Mouse (Mus musculus) cerebellum, postnatal 4 days (tissue): ENCODE data around the gene Snx30.

Experiments
- DNase-seq, 2 experiments: peaks; one replicate each; pipeline ENCODE4 v3.0.0; 2022; ENCODE audit warnings: low spot score in 2 of 2, mixed read lengths in 1 of 2

Gene Snx30

GRCm38 (mm10) chr4:59823470-59823869 lies 17.8 kb downstream of the Snx30 start:
- peak in 1 of 2 experiments; percentile 43 for DNase-seq

DNA sequence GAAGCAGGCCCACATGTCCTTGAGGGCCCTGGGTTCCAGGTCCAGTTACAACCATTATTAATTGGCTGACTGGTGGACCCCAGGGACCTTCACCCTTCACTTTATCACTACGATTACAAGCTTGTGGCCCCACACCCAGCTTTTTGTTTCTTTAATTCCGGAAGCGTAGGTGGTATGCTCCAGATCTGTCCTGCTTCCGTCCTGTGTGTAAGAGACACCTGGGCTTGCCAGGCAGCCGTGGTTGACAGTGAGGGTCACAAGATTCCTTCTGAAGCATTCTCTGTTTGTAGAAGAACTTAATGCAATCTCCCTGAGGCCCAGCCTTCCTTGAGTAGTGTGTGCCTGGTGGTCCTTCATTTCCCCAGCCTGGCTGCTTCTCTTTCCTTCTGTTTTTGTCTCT lies 19.2 kb downstream of the Snx30 start:
- DNase-seq: no peak

GRCm38 (mm10) chr4:59825634-59826033 lies 20.0 kb downstream of the Snx30 start:
- peak in 1 of 2 experiments; percentile 58 for DNase-seq

DNA sequence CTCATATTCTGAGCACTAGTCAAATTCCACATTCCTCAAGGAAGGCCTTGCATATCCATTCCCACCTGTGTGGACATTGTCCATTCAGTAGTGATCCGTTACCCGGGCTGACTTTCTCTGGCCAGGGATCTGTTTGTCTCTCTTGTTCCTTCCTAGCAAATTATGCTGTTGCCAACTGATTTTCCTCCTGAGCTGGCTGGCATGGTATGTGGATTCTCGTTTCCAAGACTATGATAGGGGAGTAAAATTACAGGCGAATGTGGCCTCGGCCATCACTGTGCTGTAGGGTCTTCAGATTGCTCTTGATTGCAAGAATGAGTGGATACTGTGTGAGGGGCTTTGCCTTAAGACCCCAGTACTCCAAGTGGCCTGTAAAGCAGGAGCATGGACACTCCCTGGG lies 20.7 kb downstream of the Snx30 start:
- peak in 1 of 2 experiments; percentile 48 for DNase-seq

- no peak for DNase-seq
These were observed 23.4 kb downstream of the Snx30 start for GRCm38 (mm10) chr4:59829072-59829471.

- DNase-seq: no peak
These were observed 25.4 kb downstream of the Snx30 start for GRCm38 (mm10) chr4:59831038-59831437.

DNA sequence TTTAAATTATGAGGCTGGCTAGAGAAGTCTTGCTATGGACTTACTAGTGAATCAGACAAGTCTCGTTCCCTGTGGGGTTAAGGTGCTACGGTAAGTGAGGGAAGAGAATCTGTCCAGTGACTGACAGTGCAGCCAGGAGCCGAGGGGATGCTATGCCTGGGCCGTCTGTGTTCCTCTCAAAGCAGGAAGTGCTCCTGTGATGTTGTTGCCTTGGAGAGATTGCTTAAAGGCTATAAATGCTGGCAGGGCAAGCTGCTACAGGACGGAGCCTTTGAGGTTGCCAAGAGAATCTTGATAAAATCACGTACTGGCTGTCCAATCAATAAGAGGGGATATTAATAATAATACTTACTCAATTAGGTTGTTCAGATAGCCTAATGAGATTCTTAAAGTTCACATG lies 27.2 kb downstream of the Snx30 start:
- no peak for DNase-seq

DNA sequence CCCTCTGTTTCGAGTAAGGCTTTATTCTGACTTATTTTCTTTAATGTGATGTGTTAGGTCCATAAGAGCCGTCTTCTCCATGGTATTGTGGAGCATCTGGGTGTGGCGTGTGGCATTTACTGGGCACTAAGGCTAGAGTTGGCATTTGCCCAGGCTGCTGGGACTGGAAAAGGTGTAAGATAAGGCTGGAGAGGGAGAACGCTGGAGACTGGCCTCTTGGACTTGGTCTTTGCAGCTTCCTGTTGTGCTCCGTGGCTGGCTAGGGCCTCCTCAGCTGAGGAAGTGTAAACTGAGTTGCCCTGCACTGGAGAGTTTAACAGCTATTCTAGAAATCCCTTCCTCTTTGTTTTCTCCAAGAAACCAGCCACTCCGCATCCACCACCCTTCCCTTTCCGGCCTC lies 32.0 kb downstream of the Snx30 start:
- DNase-seq: no peak

GRCm38 (mm10) chr4:59844460-59845244 lies 39.0 kb downstream of the Snx30 start:
- no peak for DNase-seq

DNA sequence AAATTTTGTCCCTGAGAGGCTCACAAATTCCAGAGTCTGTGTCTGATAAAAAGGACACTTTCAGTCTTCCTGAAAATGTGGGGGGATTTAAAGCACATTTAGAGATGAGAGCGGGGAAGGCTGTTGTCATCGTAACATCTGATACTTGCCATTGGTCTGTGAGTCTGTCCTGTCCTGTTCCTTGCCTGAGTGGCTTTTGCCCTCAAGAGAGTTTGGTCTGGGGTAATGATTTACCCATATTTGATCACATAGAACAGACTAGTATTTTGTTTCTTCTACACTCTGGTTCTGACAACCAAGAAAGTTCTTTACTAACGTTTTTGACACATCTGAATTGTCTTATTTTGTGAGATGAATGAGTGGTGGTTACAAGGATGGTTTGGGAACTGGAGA lies 39.6 kb downstream of the Snx30 start:
- DNase-seq: no peak

DNA sequence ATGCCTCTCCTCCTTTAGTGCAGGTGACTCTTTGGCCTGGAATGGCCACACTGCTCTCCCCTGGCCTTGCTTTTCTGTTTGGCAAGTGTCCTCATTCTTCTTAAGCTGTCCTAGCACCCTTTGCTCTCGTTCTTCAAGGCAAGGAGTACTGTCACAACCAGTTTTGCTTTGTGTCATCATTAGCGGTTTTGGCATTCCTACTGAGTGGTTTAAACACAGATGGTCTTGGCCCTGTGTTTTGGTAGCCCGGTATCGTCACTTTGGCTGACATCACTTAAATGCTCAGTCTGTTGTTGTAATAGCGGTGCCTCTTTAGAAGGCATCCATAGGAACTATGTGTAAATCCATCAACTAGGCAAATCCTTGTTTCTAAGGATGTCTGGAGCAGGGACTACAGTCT lies 41.8 kb downstream of the Snx30 start:
- no peak for DNase-seq

DNA sequence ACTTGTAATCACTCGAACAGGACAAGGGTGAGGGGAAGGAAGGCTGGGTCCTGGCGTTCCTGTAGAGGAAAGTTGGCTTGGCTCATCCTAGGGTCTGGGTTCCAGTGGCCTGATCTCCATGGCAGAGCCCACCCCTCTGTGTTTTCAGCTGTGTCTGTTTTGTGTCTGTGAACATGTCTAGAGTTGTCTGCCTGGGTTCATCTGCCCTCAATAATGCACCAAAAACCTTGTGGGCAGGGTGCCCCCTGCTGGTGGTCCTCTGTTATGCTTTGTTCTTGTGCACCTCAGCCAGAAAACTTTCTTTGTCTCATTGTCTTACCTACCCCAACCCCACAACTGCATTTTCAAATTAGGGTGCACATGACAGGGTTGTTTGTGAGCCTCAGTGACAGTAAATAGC lies 44.5 kb downstream of the Snx30 start:
- DNase-seq: peak; percentile 48 to 76

- no peak for DNase-seq
These were observed 45.4 kb downstream of the Snx30 start for GRCm38 (mm10) chr4:59850886-59851623.

DNA sequence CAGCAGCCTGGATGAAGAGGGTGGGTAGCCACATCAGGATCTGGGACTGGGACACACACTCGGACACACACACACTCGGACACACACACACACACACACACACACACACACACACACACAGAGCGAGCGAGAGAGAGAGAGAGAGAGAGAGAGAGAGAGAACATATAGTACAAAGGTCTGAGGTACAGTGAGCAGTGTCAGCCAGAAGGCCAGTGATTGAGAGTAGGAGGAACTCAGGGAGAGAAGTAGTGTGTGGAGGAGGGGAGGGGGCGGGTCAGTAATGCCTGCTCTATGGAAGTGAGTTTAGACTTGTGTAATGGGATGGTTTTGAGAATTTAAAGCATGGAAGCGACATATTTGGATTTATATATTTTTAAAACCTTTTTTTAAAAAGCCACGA lies 47.5 kb downstream of the Snx30 start:
- no peak for DNase-seq

- DNase-seq: no peak
These were observed 54.2 kb downstream of the Snx30 start for GRCm38 (mm10) chr4:59859693-59860425.

DNA sequence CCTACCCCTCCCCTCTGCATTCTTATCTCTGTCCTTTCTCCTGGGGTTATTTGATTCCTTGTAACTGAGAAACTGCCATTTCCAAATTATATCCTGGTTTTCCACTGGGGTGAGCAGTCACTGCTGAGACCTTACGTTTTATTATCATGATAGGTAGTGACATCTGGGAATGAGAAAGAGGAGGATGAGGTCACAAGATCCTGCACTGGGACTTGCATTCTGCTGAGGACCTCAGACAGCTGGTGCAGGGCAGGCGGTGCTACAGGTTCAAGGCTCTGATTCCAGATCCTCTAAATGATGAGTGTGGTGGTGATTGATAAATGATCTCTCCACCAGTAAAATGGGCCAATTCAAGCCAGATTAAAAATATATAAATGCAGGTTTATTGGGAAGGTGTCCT lies 54.8 kb downstream of the Snx30 start:
- DNase-seq: no peak

DNA sequence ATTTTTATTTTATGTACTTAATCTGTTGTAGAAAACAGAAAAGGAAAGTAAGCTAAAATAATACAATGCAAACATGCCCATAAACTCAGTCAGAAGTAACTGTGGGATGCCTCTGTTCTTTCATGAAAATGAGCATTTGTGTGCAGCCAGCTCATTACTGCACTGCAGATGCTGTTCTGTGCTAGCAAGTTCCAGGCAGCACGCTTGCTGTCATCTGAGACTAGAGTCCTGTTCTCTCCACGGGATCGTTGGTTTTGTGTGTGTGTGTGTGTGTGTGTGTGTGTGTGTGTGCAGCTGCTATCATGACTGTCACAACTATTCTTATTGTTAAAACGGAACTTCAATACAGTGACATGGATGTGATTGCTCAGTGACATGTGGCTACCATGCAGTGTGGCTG lies 56.2 kb downstream of the Snx30 start:
- DNase-seq: no peak

DNA sequence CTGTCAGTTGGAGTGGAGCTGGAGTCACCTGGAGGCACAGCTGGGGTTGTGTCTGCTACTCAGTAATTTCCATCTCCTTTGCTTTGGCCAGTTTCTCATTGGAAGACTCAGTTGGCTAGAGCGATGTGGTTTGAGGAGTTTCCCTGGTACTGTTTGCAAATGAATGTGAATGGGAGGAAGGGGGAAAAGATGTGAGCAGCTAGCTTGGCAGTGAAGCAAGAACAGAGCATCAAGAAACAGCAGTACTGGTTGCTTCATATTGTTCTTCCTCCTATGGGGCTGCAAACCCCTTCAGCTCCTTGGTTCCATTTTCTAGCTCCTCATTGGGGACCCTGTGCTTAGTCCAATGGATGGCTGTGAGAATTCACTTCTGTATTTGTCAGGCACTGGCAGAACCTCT lies 56.7 kb downstream of the Snx30 start:
- no peak for DNase-seq

GRCm38 (mm10) chr4:59863869-59864268 lies 58.2 kb downstream of the Snx30 start:
- no peak for DNase-seq

DNA sequence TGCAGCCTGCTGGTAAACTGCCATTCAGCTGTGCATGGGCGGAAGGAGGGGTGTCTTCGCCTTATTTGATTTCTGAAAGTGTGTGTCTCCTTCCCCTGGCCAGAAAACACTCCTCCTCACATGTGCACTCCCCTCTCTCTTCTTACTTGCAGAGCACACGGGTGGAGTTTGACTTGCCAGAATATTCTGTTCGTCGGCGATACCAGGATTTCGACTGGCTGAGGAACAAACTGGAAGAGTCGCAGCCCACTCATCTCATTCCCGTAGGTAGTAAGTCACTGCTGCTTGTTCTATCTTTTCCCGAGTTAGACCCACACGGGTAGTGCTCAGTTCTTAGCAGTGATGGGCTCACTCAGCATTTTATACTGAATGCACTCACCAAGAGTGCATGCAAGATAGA lies 62.4 kb downstream of the Snx30 start:
- DNase-seq: no peak

GRCm38 (mm10) chr4:59869488-59870057 lies 63.9 kb downstream of the Snx30 start:
- peak in 1 of 2 experiments; percentile 19 for DNase-seq

DNA sequence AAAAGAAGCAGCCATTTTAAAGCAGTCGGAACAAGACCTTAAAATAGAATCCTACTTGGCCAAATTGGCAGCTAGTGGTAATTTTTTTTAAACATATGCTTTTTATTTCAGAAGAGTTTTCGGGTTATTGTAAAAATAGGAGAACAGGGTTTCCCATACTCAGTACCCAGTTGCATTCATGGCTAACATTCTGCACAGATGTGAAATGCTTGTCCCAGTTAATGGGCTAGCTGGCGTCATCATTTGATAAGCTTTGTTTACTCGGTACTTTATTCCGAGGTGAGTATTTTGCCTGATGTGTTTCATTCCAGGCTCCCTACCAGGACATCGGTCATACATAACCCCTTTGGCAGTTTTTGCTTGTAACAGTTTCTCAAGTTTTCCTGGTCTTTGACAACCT lies 64.8 kb downstream of the Snx30 start:
- no peak for DNase-seq
